Mouse (Mus musculus) embryonic fibroblast, embryonic 13.5 days (primary cell): ENCODE data around the gene Larp4b.

Experiments
- CTCF ChIP-seq: IDR thresholded peaks from 2 replicates; pipeline ENCODE4 v1.5.1; 2011; ENCODE audit warnings: mild to moderate bottlenecking, control low read depth, low read length, moderate library complexity, borderline replicate concordance; ENCODE audit not compliant: insufficient read depth
- POLR2A ChIP-seq: IDR thresholded peaks from 2 replicates; pipeline ENCODE4 v1.6.1; 2011; ENCODE audit warnings: low read depth, mild to moderate bottlenecking, control low read depth, low read length, moderate library complexity

DNA sequence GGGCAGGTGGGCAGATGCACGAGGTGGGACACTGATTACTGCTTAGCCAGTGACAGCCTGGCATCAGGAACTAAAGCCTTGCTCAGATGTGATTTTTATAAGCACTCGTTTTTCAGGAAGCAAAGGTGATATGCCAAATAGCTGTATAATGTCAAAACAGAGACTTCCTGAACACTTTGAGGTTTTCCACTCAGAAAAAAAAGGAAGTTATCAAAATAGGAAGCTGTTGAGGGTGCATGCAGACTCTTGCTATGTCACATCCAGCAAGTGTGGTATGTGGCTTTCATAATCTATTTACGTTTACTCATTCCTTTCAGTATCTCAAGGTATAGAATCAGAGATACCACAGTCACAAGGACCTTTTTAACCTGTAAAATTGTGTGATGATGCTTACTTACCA, 79.7 kb downstream of the Larp4b start:
- TF ChIP-seq CTCF, result no peak
- no peak for TF ChIP-seq POLR2A
